Mouse (Mus musculus) cortical plate, adult 2 months (tissue): Measurements from ENCODE around the gene Tmem131. TPM values are rescaled to one million over a fixed set of nuclear protein-coding genes. Genes with fewer than 3 reads are reported as not detected.

Source experiments
- H3K27ac ChIP-seq: fragments of 200-500 bp; 2 replicates; pipeline ENCODE4 v1.5.1; 2012; ENCODE audit warnings: low read length, control low read depth, inconsistent platforms; ENCODE audit not compliant: insufficient read depth
- H3K4me1 ChIP-seq: fragments of 200-500 bp; 2 replicates; pipeline ENCODE4 v1.6.1; 2011; ENCODE audit warnings: low read length; ENCODE audit not compliant: control insufficient read depth, insufficient read depth
- H3K4me3 ChIP-seq: fragments of 200-500 bp; 2 replicates; pipeline ENCODE4 v1.5.1; 2011; ENCODE audit warnings: mild to moderate bottlenecking, low read length, control low read depth; ENCODE audit not compliant: insufficient read depth
- CTCF ChIP-seq: fragments of 200-500 bp; IDR thresholded peaks from 2 replicates; pipeline ENCODE4 v1.5.1; 2011; ENCODE audit warnings: mild to moderate bottlenecking, control low read depth, low read length; ENCODE audit not compliant: insufficient read depth; ENCODE audit errors: extremely low read depth
- POLR2A ChIP-seq: fragments of 200-500 bp; IDR thresholded peaks from 2 replicates; pipeline ENCODE4 v1.6.1; 2011; ENCODE audit warnings: mild to moderate bottlenecking, low read length, control low read depth; ENCODE audit not compliant: insufficient read depth; ENCODE audit errors: extremely low read depth
- polyA plus RNA-seq: library from polyadenylated mRNA; depleted of rRNA; stranded (reverse); fragments of >200 nt; gene quantifications from 2 replicates; pipeline ENCODE4 v1.2.3, GENCODE M21; 2012

Tmem131 gene
- polyA plus RNA-seq, 1 experiment, result 35.3 TPM

DNA sequence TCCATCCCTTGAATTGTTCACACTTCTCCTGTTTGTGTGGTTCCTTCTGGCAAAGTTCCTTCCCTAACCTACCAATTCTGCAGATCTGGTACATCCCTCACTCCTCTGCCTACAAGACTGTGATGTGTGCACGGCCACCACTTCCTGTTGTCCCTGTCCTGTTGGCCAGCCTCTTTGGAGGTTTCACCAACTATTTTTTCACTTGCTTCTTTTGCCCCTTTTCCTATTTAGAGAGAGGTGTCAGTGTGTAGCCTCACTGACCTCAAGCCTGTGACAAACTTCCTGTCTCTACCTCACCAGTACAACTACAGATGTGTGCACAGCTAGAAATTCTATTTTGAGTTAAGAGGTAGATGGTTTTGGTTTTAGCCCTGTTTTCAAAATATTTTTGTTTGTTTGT is 136.4 kb downstream of the Tmem131 start:
- no peak overlapping the region for H3K4me3 ChIP-seq
- no peak for TF ChIP-seq POLR2A

DNA sequence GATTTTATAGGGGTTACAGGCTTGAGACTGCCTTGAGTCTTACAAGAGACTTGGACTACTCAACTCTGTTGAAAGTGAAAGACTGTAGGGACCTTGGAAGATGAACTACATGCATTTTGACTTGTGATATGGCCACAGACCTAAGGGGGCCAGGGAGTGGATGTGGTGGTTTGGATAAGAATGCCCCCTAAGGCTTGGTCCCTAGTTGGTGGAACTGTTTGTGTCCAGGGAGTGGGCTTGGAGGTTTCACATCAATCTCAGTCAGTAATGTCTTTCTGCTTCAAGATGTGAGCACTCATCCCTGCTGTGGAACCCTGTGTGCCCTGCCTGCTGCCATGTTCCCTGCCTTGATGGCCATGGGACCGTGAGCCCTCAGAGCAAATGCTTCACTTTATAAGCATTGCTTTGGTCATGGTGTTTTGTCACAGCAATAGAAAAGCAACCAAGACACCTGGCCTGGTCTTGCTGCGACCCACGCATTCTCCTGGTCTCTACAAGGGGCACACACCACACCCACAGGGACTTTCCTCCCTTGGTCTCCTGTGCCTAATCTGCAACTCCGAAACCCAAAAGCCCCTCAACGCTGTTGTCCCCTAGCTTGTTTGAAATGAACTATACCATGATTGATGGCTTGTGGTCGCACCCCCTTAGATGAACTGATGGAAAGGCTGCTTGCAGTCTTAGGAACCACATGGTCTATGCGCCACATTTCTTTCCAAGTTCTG is 137.1 kb downstream of the Tmem131 start:
- TF ChIP-seq CTCF (no peak), POLR2A (no peak)
- Histone ChIP-seq H3K4me3 (no peak overlapping the region), H3K27ac (no peak overlapping the region), H3K4me1 (peaks cover 5% of the 10 kb centered on the region; the same call in 1 of the 2 replicates)

More for the DNA sequence above, 136.4 kb downstream of the Tmem131 start:
- H3K4me1 ChIP-seq, result peaks cover 3% of the 10 kb centered on the region; the same call in 1 of the 2 replicates
- no peak overlapping the region for H3K27ac ChIP-seq

DNA sequence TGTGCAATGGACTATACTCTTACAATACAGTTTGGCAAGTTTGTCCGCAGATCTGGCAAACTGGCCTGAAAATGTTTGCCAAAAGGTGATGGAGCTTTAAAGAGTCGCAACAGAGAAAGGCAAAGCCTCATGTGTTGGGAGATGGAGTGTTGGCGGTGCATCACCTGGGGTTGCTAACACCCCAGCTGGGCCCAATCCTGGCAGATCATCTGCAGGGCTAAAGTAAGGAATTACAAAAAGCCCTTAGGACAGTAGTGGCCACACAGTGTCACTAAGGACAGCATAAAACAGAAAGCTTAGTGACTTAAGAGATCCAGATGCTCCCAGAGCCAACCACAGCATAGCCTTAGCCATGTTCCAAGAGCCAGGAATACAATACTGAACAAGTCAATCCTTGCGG is 138.6 kb downstream of the Tmem131 start:
- Histone ChIP-seq H3K4me3 (no peak overlapping the region), H3K4me1 (peaks cover 6% of the 10 kb centered on the region; the same call in 1 of the 2 replicates), H3K27ac (no peak overlapping the region)
- no peak for TF ChIP-seq CTCF
- TF ChIP-seq POLR2A, result no peak

DNA sequence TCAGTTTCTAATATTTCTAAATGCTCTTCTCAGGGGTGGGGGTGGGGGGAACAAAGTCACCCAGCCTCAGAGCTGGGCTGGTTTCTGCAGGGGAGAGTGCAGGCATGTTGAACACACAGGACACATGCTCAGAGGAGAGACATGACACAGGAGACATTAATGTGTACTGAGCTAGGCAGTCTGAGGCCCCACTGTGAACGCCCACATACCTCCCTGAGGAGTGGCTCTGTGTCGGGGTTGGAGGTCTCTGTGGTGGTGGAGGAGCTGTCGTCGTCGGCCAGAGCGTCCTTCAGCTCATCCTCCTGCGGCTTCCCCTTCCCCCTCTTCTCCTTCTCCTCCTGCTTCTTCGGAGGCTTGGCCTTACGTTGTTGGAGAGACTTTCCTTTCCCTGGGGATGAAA is 139.2 kb downstream of the Tmem131 start:
- H3K4me1 ChIP-seq, result peaks cover 9% of the 10 kb centered on the region
- H3K4me3 ChIP-seq, result no peak overlapping the region
- TF ChIP-seq CTCF (no peak), POLR2A (no peak)
- no peak overlapping the region for H3K27ac ChIP-seq

DNA sequence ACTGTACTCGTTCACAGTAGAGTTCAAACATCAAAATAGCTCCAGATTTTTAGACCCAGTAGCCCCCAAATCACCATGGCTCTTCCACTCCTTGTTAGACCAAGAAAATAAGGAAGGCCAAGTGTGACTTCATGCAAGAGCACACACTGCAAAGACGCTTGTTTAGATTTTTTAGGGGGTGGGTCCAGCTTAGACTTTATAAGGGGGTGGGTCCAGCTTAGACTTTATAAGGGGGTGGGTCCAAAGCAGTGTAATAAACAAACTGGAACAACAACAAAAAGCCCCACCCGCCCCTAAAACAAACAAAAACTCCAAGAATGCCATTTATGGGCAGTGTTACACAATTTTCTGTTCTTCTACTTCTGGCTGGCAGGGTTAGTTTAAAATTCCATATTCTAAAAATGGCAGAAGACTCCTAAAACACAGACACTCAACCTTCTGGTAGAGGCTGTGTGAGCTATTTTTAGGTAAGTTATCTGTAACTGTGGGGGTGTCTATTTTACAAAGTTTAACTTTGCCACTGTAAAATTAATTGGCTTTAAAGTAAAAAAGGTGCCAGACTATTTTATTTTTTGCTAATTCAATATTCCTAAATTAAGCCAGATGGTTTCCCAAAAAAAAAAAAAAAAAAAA is 143.0 kb downstream of the Tmem131 start:
- no peak overlapping the region for H3K4me3 ChIP-seq
- H3K27ac ChIP-seq, result peak overlapping the region; percentile 48; the same call in 1 of the 2 replicates
- TF ChIP-seq POLR2A, result no peak
- TF ChIP-seq CTCF, result no peak
- peaks cover 12% of the 10 kb centered on the region for H3K4me1 ChIP-seq

DNA sequence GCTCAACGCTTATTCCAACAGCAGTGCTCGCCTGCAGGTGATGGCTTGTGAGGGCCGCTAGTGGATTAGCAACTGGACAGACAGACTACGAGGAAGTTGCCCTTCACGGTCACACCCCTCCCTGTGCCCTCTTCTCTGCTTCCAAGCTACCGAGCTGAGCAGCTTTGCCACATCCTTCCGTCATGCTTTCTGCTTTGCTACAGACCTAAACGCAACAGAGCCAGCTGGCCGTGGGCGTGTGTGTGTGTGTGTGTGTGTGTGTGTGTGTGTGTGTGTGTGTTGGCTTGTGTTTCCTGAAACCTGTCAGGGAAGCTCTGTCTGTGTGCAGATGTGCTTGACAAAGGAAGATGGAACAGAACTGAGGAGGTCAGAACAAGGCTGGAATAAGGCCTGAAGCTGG is 146.0 kb downstream of the Tmem131 start:
- Histone ChIP-seq H3K4me3 (no peak overlapping the region), H3K27ac (no peak overlapping the region), H3K4me1 (peaks cover 12% of the 10 kb centered on the region)
- TF ChIP-seq POLR2A, result no peak
- TF ChIP-seq CTCF, result no peak

DNA sequence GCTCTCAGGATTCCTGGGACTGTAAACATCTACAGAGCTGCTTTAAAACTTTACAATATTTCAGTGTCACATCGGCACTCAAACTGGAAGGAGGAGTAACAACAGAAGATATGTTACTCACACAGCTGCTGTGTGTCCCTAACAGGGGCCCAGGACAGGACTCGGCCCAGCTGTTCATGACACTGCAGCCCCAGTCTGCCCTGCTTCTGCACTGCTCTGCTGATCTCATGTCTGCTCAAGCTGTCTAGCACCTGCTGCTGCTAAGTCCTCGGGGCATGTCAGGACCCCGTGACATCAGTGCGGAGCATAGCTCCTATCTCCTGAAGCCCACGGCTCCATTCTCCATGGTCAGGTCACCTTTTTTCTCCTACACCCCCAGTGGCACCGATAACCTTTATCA is 146.8 kb downstream of the Tmem131 start:
- Histone ChIP-seq H3K27ac (no peak overlapping the region), H3K4me1 (peaks cover 12% of the 10 kb centered on the region), H3K4me3 (no peak overlapping the region)
- TF ChIP-seq POLR2A (no peak), CTCF (no peak)

DNA sequence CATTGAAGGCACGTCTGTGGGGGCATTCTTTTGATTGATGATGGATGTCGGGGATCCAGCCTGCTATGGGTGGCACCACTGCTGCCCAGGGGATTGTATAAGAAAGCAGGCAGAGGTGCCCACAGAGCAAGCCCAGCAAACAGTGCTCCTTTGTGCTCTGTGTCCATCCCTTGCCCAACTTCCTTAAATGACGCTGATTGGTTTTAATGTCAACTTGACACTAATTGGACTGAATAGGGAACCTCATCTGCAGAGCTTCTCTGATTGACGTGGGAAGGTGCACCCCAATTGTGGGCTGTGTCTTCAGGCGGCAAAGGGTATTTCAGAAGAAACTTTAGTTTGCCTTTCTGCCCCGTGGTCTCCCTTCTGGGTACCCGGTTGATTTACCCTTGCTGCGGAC is 154.1 kb downstream of the Tmem131 start:
- no peaks in the 10 kb centered on the region for H3K4me1 ChIP-seq
- TF ChIP-seq CTCF (no peak), POLR2A (no peak)
- no peak overlapping the region for H3K4me3 ChIP-seq
- H3K27ac ChIP-seq, result no peak overlapping the region

DNA sequence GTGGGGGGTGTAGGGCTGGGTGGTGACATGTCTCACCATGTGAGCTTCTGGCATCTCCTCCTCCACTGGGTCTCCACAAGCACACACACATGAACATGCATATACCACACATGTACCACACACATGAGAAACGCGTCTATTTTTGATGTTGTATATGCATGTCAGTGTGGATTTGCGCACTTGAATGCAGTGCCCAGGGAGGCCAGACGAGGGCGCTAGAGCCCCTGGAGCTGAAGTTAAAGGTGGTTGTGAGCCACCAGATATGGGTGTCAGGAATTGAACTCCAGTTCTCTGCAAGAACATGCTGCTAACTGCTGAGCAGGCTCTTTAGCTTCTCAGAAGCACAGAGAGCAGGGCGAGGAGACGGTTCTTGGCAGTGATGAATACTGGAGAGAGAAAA is 157.1 kb downstream of the Tmem131 start:
- TF ChIP-seq POLR2A (no peak), CTCF (0 out of 2 replicates have a peak, but pooled peaks have one; percentile 12)
- H3K4me3 ChIP-seq, result no peak overlapping the region
- H3K27ac ChIP-seq, result no peak overlapping the region

DNA sequence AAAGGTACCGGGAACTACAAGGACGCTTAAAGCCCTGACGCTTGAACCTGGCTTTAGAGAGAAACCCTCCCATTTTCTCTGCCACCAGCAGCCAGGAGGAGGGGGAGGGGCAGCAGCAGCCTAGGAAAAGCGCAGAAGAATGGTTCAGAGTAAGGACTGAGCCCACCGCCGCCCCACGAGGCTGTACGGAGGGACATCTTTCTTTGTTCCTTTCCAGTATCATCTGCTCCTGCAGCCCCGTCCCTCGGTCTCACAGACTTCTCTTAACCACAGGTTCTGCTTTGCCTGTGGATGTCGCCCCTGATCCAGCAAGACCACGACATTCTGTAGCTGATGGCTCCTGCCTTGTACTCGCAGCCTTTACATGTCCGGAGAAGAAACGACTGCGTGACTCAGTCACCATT is 158.2 kb downstream of the Tmem131 start:
- peak overlapping the region; percentile 16 for H3K4me3 ChIP-seq
- no peak for TF ChIP-seq POLR2A
- TF ChIP-seq CTCF, result peak; percentile 36; the same call in 1 of the 2 replicates
- H3K4me1 ChIP-seq, result no peaks in the 10 kb centered on the region
- H3K27ac ChIP-seq, result no peak overlapping the region

More for the DNA sequence above, 157.1 kb downstream of the Tmem131 start:
- no peaks in the 10 kb centered on the region for H3K4me1 ChIP-seq
